Mouse (Mus musculus) MEL-GATA-1-ER (cell line): ENCODE measurements around the gene Gm47791.

Source experiments
- DNase-seq: peaks from one replicate; pipeline ENCODE4 v3.0.0-alpha.2; 2012; ENCODE audit warnings: low read depth; ENCODE audit errors: extremely low read depth

Gm47791 gene

DNA sequence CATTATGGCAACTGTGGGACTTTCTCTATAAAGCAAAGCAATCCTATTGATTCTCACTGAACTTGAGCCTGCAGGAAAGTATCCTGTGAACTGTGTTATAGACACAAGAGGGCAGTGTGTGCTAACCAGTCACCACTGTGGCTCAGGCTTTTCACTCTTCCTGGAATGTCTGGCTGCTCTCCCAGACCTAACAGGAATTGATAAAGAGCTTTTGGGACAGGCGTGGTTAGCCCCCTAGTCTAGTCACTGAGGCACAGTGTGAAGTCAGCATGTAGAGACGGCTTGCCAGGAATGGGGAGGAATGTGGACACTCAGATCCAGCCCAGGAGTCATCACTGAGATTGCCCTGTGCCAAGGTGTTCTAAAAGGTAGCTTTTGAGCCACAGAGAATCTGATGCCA is 16.4 kb upstream of the Gm47791 start:
- peak; percentile 8 for DNase-seq

DNA sequence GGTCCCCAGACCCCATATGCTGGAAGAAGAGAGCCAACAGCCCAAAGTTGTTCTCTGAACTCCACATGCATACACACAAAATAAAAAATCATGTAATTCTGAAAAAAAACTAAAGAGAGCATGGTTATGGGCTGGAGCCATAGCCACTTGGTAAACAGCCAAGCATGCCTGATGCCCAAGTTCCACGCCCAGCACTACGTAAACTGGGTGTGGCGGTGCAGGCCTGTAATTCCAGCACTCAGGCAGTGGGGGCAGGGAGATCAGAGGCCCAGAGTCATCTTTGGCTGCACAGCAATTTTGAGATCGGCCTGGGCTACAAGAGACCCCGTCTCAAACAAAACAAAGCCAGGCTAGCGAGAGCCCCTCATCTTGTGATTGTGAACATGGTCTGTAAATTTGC is 14.5 kb upstream of the Gm47791 start:
- no peak for DNase-seq

DNA sequence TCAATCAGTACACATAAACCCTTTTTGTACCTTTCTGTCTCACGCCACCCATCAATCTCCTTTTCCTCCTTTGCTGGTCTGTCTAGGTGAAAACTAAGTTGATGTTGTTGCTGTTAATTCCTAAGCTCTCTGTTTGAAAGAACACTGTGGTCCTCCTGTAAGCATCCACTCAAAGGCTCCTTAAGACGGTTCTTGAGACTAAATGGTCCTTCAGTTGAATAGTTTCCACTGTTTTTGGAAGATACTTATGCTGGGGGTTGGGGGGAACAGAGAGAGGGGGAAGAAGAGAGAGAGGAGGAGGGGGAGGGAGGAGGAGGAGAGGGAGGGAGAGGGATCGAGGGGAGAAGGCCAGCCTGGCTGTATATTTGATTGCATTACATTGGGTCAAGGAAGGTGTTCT is 12.5 kb upstream of the Gm47791 start:
- no peak for DNase-seq

DNA sequence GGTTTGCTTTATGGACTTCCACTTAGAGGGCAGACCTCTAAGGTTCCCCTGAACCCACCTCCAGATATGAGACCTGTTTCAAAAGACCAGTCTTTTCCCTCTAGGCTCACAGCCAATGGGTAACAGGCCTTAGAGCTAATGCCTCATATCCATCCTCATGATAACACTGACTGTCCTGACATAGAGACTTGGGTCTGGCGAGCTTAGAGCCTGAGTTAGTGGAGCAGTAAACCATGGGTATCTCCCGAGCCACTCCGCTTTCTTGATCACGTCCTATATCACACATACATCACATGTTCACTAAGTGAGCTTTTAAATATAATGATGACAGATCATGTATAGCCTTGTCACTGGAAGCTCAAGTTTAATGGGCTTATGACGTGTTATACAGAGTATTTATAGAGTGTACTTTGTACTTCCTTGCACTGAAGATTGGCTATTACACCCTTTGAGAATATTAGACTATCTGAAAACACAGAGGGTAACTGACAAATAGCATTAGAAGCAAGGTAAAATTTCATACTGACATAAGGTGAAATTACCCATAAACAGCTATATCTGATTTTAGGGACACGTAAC is 8.4 kb upstream of the Gm47791 start:
- DNase-seq: no peak

DNA sequence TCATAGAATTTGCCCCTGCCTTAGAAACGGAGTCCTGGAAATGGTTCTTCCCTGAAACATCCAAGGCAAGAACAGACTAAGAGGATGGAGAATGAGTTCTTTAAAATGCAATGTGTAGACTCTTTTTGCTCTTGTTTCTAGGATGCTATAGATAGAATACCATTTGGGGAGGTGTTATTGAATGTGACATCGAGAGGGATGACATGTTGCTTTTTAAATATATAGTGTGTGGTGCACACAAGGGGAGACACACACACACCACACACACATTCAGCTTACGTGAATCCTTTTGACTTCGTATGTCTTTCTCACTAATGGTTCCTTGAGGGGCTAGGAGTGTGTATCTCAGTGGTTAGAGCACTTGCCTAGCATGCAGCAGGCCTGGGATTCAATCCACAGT is 4.2 kb upstream of the Gm47791 start:
- DNase-seq: no peak

DNA sequence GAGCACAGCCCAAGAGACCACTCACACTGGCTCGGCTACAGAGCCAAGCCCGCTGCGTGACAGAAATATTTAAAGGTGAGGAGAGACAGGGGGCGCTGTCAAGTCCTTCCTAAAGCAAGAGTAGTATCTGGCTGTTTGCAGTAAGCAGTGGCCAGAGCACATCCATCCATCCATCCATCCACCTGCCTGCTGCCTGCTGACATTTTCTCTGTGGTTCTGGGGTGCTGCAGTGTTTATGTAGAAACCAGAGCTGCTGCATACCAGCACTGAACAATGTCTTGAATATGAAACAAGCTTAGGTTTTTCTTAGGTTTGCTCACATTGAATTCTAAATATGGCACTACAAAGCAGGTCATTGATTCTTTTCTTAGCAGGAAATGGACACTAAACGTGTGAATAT is 2.2 kb upstream of the Gm47791 start:
- DNase-seq: no peak

DNA sequence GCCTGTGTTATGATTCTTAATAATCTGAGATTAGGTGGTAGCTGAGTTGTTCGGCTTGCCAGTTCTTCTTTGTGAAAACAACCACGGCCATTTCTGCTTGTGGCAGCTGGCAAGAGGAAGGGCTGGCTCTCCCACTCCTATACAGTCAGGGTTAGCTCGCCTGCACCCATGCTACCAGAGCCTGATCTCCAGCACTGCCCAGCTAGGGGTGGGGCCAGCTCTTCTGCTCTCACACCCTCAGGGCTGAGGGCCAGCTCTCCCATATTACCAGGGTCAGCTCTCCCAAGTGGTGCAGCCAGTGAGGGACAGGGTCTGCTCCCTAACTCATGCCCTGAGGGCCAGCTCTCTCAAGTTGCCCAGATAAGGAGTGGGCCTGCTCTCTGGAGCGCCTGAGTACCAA is 1.4 kb upstream of the Gm47791 start:
- no peak for DNase-seq

DNA sequence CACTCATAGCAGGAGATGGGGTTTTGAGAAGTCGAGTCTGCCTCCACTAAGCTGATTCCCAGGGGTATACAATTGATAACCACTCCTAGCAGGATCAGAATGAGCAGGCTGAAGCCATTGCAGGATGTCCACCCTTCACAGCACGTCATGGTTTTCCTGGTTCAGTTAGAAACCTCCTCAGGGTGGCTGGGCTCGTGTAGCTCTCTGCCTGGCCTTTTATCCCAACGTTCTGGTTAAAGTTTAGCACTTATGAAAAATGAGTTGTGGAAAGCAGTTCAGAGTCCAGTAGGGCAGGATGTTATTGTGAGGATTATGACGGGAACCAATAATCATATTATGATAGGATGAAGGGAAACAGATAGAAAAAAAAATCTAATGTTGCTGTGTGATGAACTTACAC is 2.8 kb downstream of the Gm47791 start, which contains the start of gene Tm4sf20:
TSS of gene Tm4sf20 (minus strand) at position 193 of the 400 bp plus-strand sequence.
- no peak for DNase-seq

DNA sequence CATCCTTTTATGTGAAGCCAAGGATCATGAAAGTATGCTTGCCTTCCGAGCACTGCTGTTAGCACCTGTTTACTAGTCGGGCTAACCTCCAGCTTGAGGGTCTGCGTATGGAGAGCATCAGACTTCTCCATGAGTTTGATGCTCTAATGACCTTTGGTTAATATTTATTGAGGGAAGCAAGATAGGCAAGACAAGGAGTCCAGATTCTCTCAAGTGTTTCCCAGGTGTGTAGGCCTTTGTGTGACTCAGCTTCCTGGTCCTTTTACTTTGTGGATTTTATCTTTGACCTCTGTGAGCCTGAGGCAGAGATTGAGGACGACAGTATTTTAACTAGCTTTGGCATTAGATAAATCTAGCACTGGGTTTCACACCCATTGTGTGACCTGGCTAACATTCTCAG is 4.4 kb downstream of the Gm47791 start:
- DNase-seq: no peak

DNA sequence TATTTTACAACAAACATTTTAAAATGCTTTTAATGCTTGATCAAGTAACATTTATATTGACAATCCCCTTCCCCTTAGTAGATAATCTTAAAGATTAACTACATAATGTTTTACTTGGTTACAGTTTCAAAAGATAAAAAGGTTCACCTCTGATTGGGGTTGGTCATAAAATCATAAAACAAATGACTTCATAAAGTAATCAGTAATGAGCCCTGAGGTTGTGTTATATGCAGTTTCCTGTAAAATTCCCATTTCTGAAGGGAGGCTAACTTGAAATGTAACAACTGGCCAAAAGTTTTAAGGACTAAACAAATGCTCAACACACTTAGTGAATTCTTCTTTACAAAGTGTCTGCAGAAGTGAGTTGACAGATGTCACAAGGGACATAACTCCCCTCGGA is 4.8 kb downstream of the Gm47791 start:
- DNase-seq: no peak

DNA sequence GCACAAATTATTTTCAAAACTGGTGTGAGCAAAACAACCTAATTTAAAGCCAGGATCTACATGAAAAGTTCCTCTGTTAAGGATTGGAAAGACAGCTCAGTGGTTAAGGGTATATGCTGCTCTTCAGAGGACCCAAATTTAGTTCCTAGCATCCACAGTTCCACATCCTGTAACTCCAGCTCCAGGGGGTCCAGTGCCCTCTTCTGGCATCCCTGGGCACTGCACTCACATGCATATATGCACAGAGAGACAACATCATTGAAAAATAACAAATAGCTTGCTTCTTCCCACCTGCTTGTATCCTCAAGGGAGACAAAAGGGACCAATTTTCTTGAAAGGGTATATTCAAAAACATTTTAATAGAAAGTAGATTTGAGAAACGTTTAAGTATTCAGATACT is 8.8 kb downstream of the Gm47791 start:
- no peak for DNase-seq

DNA sequence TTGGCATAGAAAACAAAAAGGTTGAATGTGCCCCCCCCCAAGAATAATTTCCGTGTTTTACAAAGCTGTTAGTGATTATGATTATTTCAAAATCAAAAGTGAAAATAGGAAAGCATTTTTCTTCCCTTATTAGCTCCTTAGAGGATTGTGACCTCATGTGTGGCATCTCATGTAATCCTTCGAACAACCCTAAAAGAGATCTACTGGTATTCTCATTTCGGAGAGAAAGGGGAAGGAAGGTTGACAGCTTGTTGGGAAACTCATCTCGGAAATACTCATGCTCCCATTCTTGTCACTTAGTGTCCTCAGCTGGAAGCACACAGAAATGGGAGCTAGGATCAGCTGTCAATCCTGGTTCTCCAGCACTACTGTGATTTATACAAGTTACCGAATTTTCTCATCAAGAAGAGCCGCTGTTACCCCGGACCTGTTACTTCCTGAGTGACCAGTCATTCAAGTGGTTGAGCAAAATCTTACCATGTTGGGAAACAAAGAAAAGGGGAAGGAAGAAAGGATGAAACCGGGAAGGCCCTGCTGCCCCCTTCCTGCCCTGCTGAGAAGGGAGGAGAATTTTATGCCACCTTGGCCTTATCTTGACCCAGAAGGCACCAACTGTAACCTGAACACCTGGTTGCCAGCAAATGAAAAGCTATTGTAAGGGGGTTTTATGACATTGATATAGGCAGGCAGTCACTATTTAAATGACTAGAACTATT is 9.4 kb downstream of the Gm47791 start:
- DNase-seq: no peak

DNA sequence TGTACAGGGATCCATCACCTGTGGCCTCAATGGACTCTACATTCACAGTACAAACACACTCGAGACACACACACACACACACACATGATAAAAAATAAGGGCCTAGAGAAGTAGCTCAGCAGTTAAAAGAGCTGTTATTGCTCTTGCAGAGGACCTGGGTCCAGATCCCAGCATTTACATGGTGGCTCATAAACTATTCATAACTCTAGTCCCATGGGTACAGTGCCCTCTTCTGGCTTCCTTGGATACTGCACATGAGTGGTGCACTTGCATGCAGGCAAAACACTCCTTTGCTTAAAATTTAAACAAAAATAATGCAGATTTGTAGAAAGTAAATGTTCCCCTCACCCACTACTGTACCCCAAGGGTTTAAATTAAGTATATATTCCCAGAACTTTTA is 11.5 kb downstream of the Gm47791 start:
- DNase-seq: peak; percentile 31

DNA sequence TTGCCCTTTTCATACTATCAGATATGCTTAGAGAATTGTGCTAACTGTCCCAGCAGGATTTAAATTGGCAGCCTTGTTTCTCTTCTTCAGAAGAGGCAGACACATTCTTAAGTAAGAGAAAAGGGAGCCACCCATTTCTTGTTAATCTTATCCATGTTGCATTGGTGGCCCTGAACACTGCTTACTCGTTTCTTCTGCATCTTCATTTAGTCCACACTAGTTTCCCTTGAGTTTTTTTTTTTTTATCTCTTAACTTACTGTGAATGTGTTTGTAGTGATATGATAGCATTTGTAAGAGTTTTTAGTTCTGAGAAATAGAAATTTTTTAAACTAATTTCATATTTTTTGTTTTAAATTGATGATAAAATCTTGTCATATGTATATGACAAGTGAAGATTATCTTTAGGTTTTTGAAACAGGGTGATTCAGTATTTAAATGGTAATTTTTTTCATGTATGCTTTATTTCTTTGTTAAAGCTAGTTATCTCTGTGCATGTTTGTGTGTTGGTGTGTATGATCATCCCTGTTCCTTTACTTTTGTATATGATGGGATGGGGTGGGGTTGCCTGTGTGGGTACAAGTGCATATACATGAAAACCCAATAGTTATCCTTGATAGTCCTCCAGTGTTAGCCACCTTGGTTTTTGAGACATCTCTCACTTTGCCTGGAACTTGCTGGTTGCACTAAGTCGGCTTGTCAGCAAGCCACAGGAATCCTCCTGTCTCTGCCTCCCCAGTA is 23.2 kb downstream of the Gm47791 start:
- no peak for DNase-seq

DNA sequence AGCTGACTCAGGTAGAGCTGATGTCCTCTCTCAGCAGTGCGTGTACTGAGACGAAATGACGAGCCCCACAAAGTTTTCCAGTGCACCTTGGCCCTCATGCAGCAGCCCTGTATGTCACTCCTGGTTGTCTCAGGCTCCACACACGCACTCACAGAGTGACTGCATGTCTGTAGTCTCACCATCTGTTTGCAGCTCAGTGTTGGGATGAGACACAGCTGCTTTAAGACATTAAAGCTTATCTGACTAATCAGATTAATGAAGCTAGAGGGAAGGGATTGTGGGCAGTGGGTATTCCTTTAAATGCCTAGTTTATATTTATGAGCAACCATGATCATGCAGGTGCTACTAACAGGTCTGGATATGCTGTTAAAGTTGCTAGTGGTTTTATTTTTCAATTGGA is 24.6 kb downstream of the Gm47791 start:
- no peak for DNase-seq

DNA sequence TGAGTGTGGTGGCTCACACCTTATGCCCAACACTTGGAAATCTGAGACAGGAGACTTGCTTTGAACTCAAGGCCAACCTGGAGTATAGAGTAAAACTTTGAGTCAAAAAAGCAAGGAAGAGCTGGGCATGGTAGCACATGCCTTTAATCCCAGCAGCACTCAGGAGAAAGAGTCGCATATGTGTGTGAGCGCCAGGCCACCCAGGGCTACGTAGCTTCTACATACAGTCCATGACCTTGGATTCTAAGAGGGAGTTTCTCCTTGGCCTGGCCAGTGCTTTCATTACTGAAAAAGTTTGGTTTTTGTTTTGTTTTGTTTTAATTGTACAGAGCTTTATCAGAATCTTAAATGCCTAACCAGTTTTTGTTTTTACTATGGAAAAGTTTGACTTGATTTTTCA is 27.1 kb downstream of the Gm47791 start:
- DNase-seq: no peak

DNA sequence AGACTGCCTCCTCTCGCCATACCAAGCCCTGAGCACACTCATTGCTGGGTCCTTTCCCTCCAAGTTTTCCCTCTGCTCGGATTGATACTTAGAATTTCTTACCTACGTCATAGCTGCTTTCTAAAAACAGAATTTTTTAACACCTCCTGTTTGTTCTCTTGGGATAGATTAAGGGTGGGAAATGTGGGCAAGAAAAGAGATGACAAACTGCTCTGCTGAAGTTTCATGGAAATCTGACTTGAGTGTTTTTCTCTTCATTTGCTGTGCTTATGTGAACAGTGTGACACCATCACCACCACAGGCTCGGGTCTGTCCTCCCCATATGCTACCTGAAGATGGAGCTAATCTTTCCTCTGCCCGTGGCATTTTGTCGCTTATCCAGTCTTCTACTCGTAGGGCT is 29.5 kb downstream of the Gm47791 start:
- no peak for DNase-seq

DNA sequence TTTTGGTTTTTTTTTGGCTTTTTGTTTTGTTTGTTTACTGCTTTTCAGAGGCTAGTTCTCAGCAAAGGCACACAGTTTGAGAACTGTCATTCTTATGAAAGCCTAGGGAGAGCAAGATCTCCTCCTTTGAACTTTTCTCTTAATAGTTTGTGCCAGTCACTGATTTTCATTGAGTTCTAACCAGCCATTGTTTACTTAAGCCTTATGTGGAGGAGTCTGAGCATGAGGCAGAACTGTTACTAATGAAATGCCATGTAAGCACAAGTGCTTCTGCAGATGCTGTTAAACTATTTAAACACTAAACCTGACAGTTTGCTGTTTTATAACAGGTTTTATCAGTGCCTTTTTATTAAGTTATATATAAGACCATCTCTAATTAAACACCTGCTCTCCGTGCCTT is 33.0 kb downstream of the Gm47791 start:
- DNase-seq: no peak

DNA sequence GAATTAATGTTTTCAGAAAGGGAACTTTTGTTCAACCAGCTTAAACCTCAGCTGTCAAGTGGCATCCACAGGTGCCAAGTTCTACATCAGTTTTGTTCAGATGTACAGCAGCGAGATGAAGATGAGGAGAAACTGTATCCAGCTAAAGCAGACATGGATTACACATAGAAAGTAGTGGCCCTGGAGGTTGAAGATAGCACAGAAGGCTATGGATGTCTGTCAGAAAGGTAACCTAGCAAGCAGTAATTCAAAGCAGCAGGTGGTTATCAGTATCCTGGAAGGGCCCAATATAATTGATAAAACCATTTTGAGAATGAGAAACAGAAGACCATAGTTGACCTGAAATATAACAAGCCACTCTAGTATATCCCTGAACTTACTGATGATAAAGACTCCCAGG is 37.7 kb downstream of the Gm47791 start:
- no peak for DNase-seq

DNA sequence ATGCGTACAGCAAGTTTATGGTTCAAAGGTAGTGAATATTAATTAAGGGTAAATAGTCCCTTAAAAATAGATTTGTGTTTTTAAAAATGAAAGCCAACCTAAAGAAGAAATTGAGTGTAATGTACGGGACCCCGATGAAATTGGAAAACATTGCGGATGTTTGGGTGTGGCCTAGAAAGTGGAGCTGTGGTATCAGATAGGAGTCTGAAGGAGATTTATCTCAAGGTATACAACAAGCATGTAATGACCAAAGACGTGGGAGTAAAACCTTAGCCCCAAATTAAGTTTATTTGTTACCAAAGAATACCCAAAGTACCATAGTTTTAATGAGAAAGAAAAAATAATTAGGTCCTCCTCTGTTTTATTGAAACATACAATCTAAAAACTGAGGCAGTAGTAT is 44.6 kb downstream of the Gm47791 start:
- DNase-seq: no peak

DNA sequence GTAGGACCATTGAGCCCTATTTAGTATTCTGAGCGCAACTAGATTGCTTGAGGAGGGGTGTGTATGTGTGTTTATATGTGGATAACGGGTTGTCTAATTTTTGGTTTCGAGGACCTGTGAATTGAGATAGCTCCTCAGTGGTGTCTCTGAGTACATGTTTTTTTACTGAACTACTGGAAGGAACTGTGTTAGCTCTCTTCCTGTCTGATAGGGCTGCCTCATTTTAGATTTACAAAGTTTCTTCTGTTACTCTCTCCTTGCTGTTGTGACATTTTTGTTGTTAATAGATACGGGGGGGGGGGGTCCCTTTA is 45.2 kb downstream of the Gm47791 start:
- DNase-seq: peak; percentile 63

DNA sequence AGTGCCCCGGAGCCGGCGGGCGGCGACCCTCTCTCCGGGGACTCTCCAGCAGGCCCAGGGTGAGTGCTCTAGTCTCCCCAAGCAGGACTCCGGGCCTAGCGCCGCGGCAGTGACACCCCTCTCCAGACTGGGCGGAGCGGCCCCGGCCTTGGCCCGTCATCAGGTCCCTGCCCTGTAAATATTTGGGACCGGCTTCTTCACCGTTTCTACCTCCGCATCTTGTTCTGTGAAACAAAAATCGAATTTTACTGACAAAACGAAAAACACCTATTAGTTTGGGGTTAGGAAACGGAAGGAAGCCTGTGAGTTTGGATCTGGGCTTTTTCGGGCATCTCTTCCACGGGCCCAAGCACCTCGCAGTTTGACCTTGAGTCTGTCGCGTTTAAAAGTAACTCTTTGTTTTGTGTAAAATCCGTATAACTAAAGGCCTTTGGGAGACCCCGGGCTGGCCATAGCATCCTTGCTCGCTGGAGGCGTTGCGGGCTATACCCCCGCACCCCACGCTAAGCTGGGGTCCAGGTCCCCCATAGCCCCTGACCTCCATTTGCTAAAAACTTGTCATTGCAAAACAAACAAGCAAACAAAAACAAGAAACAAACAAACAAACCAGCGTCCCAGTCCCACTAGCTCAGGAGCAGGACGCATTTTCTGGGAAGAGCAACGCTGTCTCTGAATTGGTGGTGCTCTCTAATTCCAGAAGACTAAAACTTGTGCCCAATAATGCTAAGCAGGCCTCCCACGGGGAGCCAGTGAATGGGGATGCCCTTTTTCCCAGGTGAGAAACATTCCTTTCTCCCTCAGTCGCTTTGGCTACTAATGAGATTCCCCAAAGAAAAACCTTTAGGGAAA is 45.8 kb downstream of the Gm47791 start:
- no peak for DNase-seq
